Mouse (Mus musculus) embryonic facial prominence, embryonic 14.5 days (tissue): ENCODE measurements at regions not wholly inside any gene's neighbourhood (a gene's known extent, or its start where the extent isn't known, plus 50 kb on each side); places are given as distances from the start of the nearest gene placed in this dataset.

Source experiments
- ATAC-seq: fragments of 200-750 bp; cut with Nextera tagmentation; 2 replicates; pipeline ENCODE4 v1.8.0; 2017; ENCODE audit warnings: low read depth, moderate number of reproducible peaks, moderate TSS enrichment
- DNase-seq: peaks from one replicate; pipeline ENCODE4 v3.0.0-alpha.2; 2015; ENCODE audit warnings: low spot score
- H3K27ac ChIP-seq: fragments of 300-500 bp; sonication (generic); replicated peaks from 2 replicates; pipeline ENCODE4 v1.5.1; 2014; ENCODE audit warnings: low read depth, mild to moderate bottlenecking, low read length, moderate library complexity
- H3K27me3 ChIP-seq: fragments of 300-500 bp; sonication (generic); replicated peaks from 2 replicates; pipeline ENCODE4 v1.6.1; 2014; ENCODE audit warnings: low read length; ENCODE audit not compliant: control insufficient read depth, insufficient read depth
- H3K36me3 ChIP-seq: fragments of 300-500 bp; sonication (generic); 2 replicates; pipeline ENCODE4 v1.6.1; 2014; ENCODE audit warnings: low read length, mixed read lengths; ENCODE audit not compliant: control insufficient read depth, insufficient read depth
- H3K4me1 ChIP-seq: fragments of 300-500 bp; sonication (generic); 2 replicates; pipeline ENCODE4 v1.6.1; 2014; ENCODE audit warnings: antibody characterized with exemption, low read length; ENCODE audit not compliant: control insufficient read depth, insufficient read depth
- H3K4me2 ChIP-seq: fragments of 300-500 bp; sonication (generic); 2 replicates; pipeline ENCODE4 v1.6.1; 2014; ENCODE audit warnings: low read depth, mild to moderate bottlenecking, low read length, moderate library complexity, mixed read lengths
- H3K4me3 ChIP-seq: fragments of 300-500 bp; sonication (generic); 2 replicates; pipeline ENCODE4 v1.5.1; 2014; ENCODE audit warnings: low read depth, mild to moderate bottlenecking, low read length
- H3K9ac ChIP-seq: fragments of 300-500 bp; sonication (generic); 2 replicates; pipeline ENCODE4 v1.6.1; 2014; ENCODE audit warnings: low read depth, mild to moderate bottlenecking, low read length, moderate library complexity, mixed read lengths
- H3K9me3 ChIP-seq: fragments of 300-500 bp; sonication (generic); 2 replicates; pipeline ENCODE4 v1.6.1; 2016; ENCODE audit warnings: low read length; ENCODE audit not compliant: control insufficient read depth
- WGBS: fragments of 180-500 bp; shearing (Covaris S2); extraction: QIAGEN DNeasy Blood & Tissue Kit; methylation state at CpG from one replicate; pipeline ENCODE4 v1.1.7; 2014; 5-methylcytosine and 5-hydroxymethylcytosine counted together

- H3K27ac ChIP-seq: no peak overlapping the region
- no peaks in the 10 kb centered on the region for H3K9me3 ChIP-seq
- WGBS: 73% methylated on average over 2 of the region's 2 CpGs
- H3K4me3 ChIP-seq: no peak overlapping the region
- DNase-seq (no peak), ATAC-seq (no peak)
- no peaks in the 10 kb centered on the region for H3K36me3 ChIP-seq
- H3K9ac ChIP-seq: no peak overlapping the region
- no peaks in the 10 kb centered on the region for H3K27me3 ChIP-seq
- no peak overlapping the region for H3K4me2 ChIP-seq
- H3K4me1 ChIP-seq: no peaks in the 10 kb centered on the region
These were observed 165.2 kb upstream of the Adra1b start for GRCm38 (mm10) chr11:44066176-44066575.

- Histone ChIP-seq H3K27me3 (no peaks in the 10 kb centered on the region), H3K9ac (no peak overlapping the region), H3K4me1 (no peaks in the 10 kb centered on the region), H3K4me2 (no peak overlapping the region), H3K27ac (no peak overlapping the region), H3K4me3 (no peak overlapping the region), H3K9me3 (no peaks in the 10 kb centered on the region), H3K36me3 (no peaks in the 10 kb centered on the region)
- WGBS: 79% methylated on average over 3 of the region's 3 CpGs
- ATAC-seq (no peak), DNase-seq (no peak)
These were observed 182.7 kb upstream of the Adra1b start for GRCm38 (mm10) chr11:44083716-44084115.

GRCm38 (mm10) chr11:44086951-44087350 lies 185.9 kb upstream of the Adra1b start:
- 67% methylated on average over 2 of the region's 2 CpGs for WGBS
- DNase-seq: no peak
- H3K27me3 ChIP-seq: no peaks in the 10 kb centered on the region
- H3K9me3 ChIP-seq: no peaks in the 10 kb centered on the region
- ATAC-seq: no peak
- no peak overlapping the region for H3K4me2 ChIP-seq
- no peak overlapping the region for H3K9ac ChIP-seq
- H3K4me1 ChIP-seq: no peaks in the 10 kb centered on the region
- H3K36me3 ChIP-seq: no peaks in the 10 kb centered on the region
- no peak overlapping the region for H3K4me3 ChIP-seq
- no peak overlapping the region for H3K27ac ChIP-seq

GRCm38 (mm10) chr11:44089514-44089913 lies 188.5 kb upstream of the Adra1b start:
- H3K9me3 ChIP-seq: no peaks in the 10 kb centered on the region
- 91% methylated on average over 9 of the region's 9 CpGs for WGBS
- no peaks in the 10 kb centered on the region for H3K4me1 ChIP-seq
- H3K27me3 ChIP-seq: no peaks in the 10 kb centered on the region
- DNase-seq: no peak
- H3K9ac ChIP-seq: no peak overlapping the region
- no peak overlapping the region for H3K4me2 ChIP-seq
- H3K36me3 ChIP-seq: no peaks in the 10 kb centered on the region
- H3K27ac ChIP-seq: no peak overlapping the region
- no peak overlapping the region for H3K4me3 ChIP-seq
- no peak for ATAC-seq

GRCm38 (mm10) chr11:44095280-44095679 lies 194.3 kb upstream of the Adra1b start:
- no peak overlapping the region for H3K4me3 ChIP-seq
- H3K4me2 ChIP-seq: no peak overlapping the region
- ATAC-seq (no peak), DNase-seq (no peak)
- H3K27me3 ChIP-seq: no peaks in the 10 kb centered on the region
- 50% methylated on average over 4 of the region's 4 CpGs for WGBS
- no peaks in the 10 kb centered on the region for H3K9me3 ChIP-seq
- H3K9ac ChIP-seq: no peak overlapping the region
- no peaks in the 10 kb centered on the region for H3K36me3 ChIP-seq
- no peaks in the 10 kb centered on the region for H3K4me1 ChIP-seq
- no peak overlapping the region for H3K27ac ChIP-seq

- Histone ChIP-seq H3K36me3 (no peaks in the 10 kb centered on the region), H3K27ac (no peak overlapping the region), H3K4me3 (no peak overlapping the region), H3K9ac (no peak overlapping the region), H3K4me2 (no peak overlapping the region), H3K4me1 (no peaks in the 10 kb centered on the region; the same call in 1 of the 2 replicates), H3K9me3 (no peaks in the 10 kb centered on the region), H3K27me3 (no peaks in the 10 kb centered on the region)
- no peak for ATAC-seq
- 75% methylated on average over 5 of the region's 5 CpGs for WGBS
- no peak for DNase-seq
These were observed 202.3 kb upstream of the Adra1b start for GRCm38 (mm10) chr11:44103188-44103840.

GRCm38 (mm10) chr11:44103841-44104191 lies 202.8 kb upstream of the Adra1b start:
- H3K27me3 ChIP-seq: no peaks in the 10 kb centered on the region
- DNase-seq: peak; percentile 74
- no peaks in the 10 kb centered on the region for H3K9me3 ChIP-seq
- H3K4me1 ChIP-seq: no peaks in the 10 kb centered on the region; the same call in 1 of the 2 replicates
- H3K4me2 ChIP-seq: no peak overlapping the region
- ATAC-seq: no peak
- no peaks in the 10 kb centered on the region for H3K36me3 ChIP-seq
- H3K9ac ChIP-seq: no peak overlapping the region
- no peak overlapping the region for H3K4me3 ChIP-seq
- H3K27ac ChIP-seq: no peak overlapping the region

- no peak overlapping the region for H3K4me2 ChIP-seq
- DNase-seq (no peak), ATAC-seq (no peak)
- no peaks in the 10 kb centered on the region for H3K36me3 ChIP-seq
- H3K9me3 ChIP-seq: no peaks in the 10 kb centered on the region
- H3K9ac ChIP-seq: no peak overlapping the region
- WGBS: 76% methylated on average over 1 of the region's 1 CpGs
- H3K4me1 ChIP-seq: no peaks in the 10 kb centered on the region; the same call in 1 of the 2 replicates
- no peak overlapping the region for H3K4me3 ChIP-seq
- no peaks in the 10 kb centered on the region for H3K27me3 ChIP-seq
- no peak overlapping the region for H3K27ac ChIP-seq
These were observed 205.2 kb upstream of the Adra1b start for GRCm38 (mm10) chr11:44106231-44106630.

- no peak overlapping the region for H3K4me2 ChIP-seq
- no peak for DNase-seq
- 61% methylated on average over 5 of the region's 5 CpGs for WGBS
These were observed 210.5 kb upstream of the Adra1b start for GRCm38 (mm10) chr11:44111525-44111924.

More at GRCm38 (mm10) chr11:44111525-44111924, 210.5 kb upstream of the Adra1b start:
- Histone ChIP-seq H3K9ac (no peak overlapping the region), H3K4me1 (no peaks in the 10 kb centered on the region), H3K27ac (no peak overlapping the region), H3K4me3 (no peak overlapping the region), H3K36me3 (no peaks in the 10 kb centered on the region), H3K27me3 (no peaks in the 10 kb centered on the region), H3K9me3 (no peaks in the 10 kb centered on the region)
- no peak for ATAC-seq
